Mouse (Mus musculus) T-helper 1 cell (primary cell): ENCODE measurements at regions not wholly inside any gene's neighbourhood (a gene's known extent, or its start where the extent isn't known, plus 50 kb on each side); places are given as distances from the start of the nearest gene placed in this dataset.

Source experiments
- in situ Hi-C: fragments of 300-600 bp; cut with MboI, MseI; formaldehyde crosslinking; loops from one replicate; pipeline ENCODE4 v1.15.1; 2025; ENCODE audit warnings: high pct_unique_total_duplicates

DNA sequence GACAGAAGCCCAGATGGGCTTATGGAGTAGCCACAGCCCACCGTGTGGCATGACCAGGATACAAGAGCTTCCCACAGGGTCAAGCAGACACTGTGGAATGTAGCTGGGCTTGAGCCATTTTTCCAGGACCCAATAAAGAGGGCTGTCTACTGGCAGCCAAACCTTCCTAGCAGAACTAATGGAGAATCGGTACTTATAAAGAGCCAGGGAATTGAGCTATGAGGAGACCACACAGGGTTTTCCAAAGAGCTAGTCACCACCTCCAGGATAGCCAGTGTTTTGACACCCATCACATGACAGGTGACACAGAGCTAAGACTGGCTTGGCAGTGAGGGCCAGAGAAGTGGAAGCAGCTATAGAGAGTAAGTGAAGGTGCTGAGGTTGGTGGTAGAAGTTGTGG is 149.9 kb downstream of the Map2k4 start:
- in situ Hi-C loops = no loop called here

DNA sequence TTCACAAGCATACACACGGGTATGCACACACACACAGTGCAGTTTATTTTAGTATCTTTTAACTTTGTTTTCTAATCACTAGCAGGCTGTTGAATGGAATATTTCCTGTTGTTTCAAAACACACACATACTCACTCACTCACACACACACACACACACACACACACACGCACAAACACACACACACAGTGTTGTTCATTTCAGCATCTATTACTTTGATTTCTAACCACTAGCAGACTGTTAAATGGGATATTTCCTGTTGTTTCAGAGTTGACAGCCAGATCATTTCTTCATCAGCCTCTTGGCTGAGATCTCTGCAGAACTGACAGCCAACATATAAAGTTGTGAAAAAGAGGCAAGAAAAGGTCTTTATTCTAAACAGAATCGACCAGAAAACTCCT is 150.9 kb downstream of the Map2k4 start:
- in situ Hi-C loops = no loop called here

DNA sequence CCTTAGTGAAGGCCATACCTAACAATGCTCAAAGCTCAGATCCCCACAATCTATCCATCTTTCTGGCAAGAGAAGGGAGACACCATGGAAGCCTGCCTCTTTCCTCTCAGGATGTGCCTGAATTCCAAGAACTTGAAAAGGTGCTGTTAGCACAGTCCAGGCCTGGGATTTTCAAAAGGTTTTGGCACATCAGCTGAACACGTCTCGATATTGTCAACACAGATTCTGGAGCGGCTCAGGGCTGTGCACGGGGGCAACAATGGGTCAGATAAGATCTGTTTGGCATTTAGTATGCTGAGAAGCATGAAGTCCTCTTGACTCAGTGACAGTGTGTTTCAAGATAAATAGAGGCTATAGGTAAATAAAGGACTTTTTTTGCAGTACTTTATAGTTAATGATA is 152.8 kb downstream of the Map2k4 start:
- in situ Hi-C loops = no loop called here

DNA sequence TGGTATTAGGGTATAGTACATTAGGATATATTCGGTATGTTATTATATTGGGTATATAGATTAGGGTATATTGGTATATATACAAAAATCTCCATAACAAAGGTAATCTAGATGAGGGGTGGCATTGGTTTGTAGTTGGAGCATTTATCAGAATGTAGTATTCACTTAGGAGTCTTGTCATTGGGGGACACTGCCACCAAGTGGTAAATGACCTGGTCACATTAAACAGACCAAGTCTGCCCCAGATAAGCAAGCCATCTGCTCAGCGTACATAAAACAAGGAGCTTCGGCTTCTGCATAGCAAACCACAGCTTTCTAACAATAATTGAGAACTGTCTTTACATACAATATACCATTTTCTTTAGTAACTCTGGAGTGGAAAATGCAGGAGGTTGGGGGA is 156.9 kb downstream of the Map2k4 start:
- in situ Hi-C loops = no loop called here

DNA sequence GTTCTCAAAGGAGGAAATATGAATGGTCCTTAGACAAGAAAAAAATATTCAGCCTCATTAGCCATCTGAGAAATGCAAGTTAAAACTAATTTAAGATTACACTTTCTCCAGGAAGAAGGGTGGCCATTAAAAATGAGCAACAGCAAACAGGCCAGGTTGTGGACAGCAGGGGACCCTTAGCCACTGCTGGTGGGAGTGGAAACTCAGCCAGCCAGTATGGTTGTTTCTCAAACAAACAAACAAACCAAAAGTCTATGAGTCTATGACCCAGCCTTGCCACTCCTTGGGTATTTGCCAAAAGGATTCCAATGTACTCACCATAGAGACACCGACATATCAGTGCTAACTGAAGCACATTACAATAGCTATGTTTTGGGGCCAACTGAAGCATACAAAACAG is 157.7 kb downstream of the Map2k4 start:
- in situ Hi-C loops = no loop called here

DNA sequence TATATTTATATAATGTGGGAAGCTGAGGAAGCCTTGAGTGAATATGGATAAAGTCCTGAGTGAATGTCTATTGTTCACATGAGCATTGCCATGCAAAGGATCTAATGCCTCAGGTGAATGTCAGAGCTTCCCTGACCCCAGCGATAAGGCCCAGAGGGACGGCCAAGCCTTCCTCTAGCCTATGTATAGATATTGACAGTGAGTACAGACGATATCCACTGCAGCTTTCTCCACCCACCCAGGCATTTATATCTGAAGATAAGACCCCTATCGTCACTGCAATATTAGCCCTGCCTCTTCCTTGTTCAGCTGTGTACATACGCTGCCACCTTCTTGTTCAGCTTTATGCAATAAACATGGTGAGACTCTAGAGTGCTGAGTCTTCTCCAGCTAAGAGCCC is 158.8 kb downstream of the Map2k4 start:
- in situ Hi-C loops = no loop called here

DNA sequence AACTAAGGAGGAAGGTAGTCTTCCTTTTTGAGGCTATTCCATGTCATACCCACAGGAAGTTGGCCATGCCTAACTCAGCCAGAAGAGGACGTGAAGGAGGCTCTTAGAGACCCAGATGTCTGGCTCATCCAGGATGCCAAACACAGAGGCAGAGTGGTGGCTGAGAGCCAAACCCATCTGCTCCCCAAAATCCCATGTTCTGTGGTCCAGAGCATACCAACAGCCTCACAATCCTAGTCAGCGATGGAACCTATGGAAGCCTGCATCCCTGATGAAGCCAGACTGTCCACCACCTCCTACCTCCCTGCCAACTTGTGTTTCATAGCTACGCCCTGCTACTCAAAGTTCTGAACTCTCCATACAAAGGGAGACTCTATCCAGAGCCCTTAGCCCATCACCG is 169.1 kb downstream of the Map2k4 start:
- in situ Hi-C loops = no loop called here

DNA sequence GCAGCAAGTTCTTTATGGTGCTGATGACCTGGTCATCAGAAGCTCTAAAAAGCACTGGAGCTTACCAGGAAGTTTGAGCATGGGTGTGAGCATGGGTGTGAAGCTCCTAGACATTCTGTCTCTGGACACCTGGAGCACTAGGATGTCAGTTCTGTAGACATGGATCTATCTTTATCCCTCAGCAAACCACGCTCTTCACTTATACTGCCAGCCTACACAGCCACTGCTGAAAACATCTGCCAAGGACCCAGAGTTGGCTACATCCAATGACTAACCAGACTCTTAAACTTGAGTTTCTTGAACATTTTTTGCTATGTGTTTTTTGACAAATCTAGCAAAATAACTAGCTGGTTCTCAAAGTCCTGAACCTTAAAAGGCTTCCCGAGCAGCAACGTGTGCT is 177.6 kb downstream of the Map2k4 start:
- in situ Hi-C loops = no loop called here

DNA sequence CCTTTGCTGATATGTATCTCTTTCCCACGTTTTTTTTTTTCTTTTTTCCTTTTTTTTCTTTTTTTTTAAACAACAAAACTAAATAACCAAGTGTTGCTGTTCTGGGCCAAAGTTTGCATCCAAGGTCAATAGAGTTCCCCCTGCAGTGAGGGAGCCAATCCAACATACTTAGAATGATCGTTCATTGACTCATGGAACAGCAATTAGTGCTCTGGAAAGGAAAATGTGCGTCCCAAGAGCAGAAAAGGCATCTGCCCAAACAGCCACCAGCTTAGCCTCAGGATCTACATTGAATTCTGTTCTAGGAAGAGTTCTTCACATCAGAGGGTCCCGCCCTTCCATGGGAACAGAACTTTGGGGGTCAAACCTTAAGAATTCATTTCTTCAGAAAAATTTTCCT is 179.0 kb downstream of the Map2k4 start:
- in situ Hi-C loops = no loop called here

DNA sequence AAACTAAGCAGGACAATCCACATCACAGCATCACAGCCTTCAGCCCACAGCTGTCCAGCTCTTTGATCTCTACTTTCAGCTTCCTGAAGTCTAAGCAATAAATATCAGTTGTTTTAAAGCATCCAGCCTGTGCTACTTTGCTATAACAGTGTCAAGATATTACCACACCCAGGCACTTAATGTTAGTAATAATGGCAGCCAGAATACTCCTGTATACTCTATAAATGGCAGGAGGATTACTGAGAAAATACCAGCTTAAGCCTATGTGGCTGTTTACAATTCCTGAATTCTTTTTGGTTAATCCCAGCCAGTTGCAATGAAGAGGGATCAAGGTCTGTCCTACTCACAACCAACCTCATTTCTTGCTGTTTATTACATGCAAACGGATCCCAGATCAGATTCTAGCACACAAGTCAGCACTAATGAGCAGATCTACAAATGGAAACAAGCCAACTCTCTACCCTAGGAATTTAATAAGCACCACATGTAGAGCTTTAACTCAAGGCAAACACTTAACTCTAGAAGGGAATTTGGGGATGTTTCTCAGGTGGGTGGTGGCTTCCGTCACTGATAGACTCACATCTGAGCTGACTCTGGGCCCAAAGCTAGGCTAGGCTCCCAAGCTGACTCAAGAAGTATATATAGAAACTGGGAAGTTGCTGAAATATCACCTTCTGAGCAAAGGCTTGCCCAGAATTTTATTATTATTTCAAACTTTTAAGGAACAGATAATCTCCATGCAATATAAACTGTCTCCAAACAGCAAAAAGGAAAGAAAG is 190.6 kb downstream of the Map2k4 start:
- in situ Hi-C loops = no loop called here

DNA sequence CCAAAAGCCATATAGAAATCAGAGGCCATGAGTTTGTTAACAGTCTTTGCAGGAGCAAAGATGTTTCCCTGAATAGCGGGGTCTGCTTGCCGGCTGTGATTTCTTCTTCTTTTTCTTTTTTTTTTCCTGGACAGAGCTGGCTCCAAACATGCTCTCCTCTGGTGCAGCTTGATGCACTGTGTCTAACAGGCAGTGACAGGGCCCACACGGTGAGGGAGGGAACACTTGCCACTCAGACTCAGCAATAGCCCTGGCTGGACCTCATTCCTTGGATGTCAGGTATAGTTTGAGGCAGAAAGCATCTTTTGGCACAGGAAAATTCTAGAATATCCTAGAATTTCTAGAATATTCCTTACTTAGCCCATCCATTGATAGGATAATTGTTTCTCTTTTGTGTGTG is 199.6 kb downstream of the Map2k4 start:
- in situ Hi-C loops = no loop called here

DNA sequence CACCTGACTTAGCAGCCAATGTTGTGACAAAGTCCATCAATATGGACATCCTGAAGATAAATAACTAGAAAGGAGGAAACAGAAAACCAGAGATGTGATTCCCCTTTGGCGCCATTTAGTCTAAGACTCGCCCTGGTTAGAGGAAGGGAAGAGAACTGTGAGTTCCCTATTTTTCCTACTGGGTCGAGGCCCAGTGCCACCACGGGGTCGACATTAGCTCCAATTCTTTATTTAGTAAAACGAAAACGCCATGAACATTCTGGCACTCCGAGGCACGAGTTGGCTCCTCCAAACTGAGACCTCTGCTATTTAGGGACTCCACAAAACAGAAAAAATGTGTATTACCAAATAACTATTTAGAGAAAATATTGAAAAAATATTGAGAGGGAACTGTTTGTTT is 220.3 kb downstream of the Map2k4 start:
- in situ Hi-C loops = no loop called here

DNA sequence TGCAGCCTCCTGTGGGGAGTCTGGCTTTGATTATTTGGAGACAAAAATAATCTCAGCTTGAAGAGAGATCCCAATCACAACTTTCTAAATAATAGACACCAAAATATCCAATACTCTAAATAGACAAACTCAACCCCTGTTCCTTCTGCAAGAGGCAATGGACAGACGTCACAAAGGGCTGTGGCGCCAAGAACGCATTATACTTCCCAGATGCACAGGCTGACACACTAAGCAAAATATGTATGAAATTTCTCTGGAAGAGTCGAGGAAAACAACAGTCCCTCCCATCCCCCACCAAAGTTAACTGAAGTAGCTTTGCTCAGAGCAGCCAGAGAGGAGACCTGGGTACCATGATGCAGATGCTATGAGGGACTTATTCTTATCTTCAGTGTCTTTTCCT is 229.9 kb downstream of the Map2k4 start:
- in situ Hi-C loops = no loop called here

DNA sequence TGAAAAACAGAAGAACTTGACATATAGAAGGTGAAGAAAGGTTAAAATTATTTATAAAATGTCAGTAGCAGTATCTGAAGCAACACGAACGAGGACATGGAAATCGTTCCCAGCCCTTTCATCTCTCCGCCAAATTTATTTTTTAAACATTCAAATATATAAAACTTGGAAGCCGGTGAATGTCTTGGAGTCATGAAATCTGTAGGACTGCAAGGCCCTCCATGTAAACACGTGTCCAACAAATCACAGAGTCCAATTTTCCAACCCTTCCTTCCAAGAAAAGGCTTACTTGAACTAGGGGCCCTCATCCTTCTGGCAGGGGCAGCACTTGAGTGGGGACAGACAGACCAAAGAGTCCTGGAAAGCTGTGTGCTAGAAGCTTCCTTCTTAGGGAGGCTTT is 237.0 kb downstream of the Map2k4 start:
- in situ Hi-C loops = no loop called here

DNA sequence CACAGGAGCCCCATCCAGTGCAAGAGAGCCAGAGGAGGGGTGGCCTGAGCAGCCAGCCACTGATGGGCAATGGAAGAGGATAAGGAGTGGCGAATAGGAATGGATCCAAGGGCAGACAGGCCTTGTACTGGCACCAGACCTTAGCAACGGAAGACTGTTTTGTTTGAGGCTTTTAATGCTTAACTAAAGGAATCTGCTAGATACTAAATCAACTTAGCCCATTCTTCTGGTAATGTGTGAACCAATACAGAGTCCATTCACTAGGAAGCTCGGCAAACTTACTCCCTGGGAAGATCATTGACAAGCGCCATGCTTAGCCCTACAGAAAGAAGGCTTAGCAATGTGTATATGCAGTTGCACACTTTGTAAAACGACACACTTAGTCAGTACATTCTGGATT is 243.8 kb downstream of the Map2k4 start:
- in situ Hi-C loops = no loop called here

DNA sequence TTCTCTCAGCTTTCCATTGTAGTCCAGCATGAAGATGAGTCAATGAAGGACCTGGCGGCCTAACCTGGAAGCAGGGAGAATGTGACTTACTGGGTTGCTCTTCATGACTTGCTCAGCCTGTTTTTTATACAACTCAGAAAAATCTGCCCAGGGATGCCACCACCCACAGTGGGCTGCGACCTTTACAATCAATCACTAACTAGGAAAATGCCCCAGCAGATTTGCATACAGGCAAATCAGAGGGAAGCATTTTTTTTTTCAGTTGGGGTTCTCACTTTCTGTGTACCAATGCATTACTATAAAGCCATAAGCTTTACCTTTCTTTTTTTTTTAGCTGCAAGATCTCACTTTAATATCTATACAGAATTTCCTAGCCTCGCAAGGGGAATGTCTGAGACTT is 244.5 kb downstream of the Map2k4 start:
- in situ Hi-C loops = no loop called here

DNA sequence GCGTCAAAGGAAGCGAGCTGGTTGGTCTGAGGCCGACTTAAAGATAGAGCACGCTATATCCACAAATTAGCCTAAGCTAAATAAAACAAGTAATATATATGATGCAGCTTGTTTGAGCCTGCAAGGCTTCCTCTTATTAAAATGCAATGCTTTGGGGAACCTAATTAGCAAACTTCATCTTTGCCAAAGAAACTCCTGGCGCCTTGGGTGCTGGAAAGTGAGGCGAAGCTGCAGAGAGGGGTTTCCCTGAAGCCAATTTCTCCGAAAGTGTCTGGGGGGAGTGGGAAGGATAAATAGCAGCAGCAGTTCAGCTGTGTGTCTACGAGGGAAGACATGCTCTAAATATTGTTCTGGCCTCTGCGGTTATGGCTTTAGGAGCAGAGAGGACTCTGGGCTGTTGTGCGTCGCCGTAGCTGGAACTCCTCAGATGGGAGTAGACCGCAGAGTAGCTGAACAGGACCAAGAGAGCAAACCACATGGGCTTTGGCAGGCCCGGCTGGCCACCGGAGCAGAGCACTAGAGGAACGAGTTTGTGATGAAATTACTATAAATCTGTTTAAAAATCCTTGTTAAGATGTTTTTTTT is 251.0 kb downstream of the Map2k4 start:
- in situ Hi-C loops = no loop called here

DNA sequence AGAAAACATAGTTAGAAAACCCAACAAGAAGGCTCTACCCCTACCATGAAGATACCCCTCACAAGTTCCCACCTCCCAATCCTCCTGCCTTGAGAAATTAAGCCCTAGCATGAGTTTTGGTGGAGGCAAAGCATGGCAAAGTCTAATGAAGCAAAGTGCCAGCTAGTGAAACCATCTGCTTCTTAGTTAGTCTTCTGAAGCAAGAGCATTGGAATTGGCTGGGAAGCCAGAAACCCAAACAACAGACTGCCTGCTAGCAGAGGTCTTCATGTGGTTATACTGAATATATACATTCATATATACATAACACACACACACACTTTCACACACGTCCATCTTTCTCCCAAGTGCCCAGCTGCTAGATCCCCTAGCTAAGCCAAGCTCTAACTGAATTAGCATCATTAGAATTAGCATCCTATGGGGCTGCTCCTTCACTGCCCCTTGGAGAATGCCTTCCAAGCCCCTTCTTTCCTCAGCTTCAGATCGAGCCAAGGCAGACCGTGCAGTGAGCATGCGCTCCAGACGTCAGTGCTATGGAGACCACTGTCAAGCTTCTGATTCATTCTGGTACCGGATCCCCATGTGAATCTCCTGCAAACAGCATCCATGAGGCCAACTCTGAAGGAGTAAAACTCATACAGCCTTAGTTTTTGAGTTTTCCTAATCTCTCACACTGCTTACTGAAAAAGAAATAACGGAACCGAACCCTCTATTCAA is 252.2 kb downstream of the Map2k4 start:
- in situ Hi-C loops = no loop called here

DNA sequence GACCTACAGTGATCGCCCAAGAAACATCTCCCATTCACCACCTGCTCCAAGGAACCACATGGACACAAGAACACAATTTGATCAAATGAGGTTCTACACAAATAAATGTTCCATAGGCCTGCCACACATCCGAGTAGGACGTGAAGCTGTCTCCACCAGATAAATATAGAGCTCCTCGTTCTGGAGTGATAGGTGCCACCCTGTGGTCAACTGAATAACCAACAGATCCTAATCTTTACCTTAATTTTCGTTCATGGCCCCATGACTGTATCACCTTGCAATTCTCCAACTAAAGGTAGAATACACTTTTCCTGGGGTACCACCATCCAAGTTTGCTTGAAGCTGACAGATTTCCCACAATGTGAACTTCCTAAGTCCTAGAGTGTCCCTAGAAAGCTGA is 257.4 kb downstream of the Map2k4 start:
- in situ Hi-C loops = no loop called here

DNA sequence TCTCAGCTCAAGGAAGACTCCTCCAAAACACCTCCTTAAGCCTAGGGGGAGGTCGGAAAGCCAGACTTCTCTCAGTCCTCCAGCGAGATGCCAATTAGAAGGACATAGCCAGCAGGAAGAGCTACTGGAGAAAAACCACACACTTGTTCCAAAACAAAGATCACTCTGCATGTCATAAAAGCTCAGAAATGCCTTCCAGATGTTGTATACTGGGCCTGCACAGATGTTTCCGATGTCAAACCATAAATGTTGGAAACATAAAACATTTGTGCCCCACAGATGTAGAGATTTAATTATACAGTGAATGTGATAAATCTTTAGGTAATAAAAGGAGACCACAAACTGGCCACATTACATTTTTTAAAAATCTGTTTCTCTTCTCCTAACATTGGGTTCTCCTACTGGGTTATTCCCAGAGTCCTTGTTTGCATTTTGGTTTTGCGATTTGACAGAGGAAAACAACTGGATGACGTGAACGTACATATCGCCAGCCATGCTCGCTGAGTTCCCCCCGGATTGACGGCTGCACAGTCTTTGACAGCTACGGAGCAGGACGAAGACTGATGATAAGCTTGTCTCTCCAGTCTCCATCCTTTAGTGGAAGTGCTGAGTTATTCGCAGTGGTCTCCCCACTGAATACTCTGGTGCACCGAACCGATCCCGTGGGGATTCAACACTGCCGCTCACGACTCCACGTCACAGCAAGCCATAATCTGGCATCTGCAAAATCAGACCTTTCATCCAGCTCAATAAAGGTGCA is 235.5 kb upstream of the Myocd start:
- in situ Hi-C loops = no loop called here

DNA sequence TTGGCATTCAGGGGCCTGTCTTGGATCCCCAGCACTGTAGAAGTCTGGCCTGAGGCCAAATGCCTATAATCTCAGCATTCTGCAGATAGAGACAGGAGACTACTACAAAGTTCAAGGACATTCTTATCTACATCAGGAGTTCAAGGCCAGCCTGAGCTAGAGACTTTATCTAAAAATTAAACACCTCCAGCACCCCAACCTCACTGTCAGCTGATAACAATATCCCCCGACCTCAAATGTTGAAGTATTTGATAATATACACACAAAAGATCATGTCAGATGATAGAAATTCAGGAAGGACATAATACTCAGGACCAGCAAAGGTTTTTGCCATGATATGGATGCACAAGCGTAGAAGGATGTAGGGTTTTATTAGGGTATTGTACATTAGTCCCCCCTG is 228.2 kb upstream of the Myocd start:
- in situ Hi-C loops = no loop called here

DNA sequence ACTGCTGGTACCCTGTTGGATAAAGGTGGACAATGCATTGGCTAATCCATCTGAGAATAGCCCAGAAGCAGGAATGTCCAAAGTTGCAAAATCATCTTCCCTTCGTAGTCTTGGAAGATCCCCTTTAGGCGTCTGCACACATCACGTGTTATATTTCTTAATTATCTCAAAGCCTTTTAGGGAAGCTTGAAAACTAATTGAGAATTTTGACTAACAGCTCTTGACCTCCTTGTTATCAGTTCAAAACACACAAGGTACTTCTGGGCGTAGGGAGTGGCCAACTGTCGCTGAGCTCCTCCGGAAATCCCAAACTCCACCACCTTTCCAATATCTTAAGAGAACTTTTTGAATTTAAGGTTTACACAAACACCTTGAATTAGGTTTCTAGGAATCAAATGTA is 227.6 kb upstream of the Myocd start:
- in situ Hi-C loops = no loop called here
